Mouse (Mus musculus) adrenal gland, postnatal 25 days (tissue): Measurements from ENCODE around the gene Vmn2r59. TPM values are rescaled to one million over a fixed set of nuclear protein-coding genes. Genes with fewer than 3 reads are reported as not detected.
"Not testable (repeated sequence)": the region's sequence is repeated elsewhere in the genome, so short reads cannot be mapped to it uniquely, and the experiment has no call there.

Experiments used
- DNase-seq: peaks from one replicate; pipeline ENCODE4 v3.0.0; 2021; ENCODE audit warnings: mixed read lengths
- long read RNA-seq: library from polyadenylated mRNA; stranded (forward); transcript quantifications from one replicate; pipeline ENCODE4 v2.0.0, GENCODE M21; 2021
- total RNA-seq: library from RNA; stranded (reverse); gene quantifications from 2 replicates; pipeline ENCODE4 v1.2.3, GENCODE M21; 2021

Gene Vmn2r59
- not detected in 2 replicates for total RNA-seq
- long read RNA-seq, result 0 reads

GRCm38 (mm10) chr7:42058923-42059322 lies at the start of gene Vmn2r59:
Gene Vmn2r59 (minus strand): TSS chr7:42059023.
- DNase-seq, result no peak

- DNase-seq, result no peak
Observed at GRCm38 (mm10) chr7:42107470-42107869, 48.6 kb upstream of the Vmn2r59 start, which contains the start of gene Vmn2r60. Gene Vmn2r60 (plus strand): TSS chr7:42107770.

- DNase-seq, result not testable (repeated sequence)
Observed at GRCm38 (mm10) chr7:42107061-42107460, 48.2 kb upstream of the Vmn2r59 start.

Other genes with a start within 250 kb of the Vmn2r59 start
- gene Vmn2r58, start 186.3 kb downstream of the Vmn2r59 start, total RNA-seq, result not detected in 2 replicates
- gene Vmn2r60, start 48.7 kb upstream of the Vmn2r59 start, total RNA-seq, result 0.06 TPM in 1 of 2 replicates, not detected in the other
- not detected in 2 replicates for gene Vmn2r61, start 201.0 kb upstream of the Vmn2r59 start, total RNA-seq